20 mouse cellular contexts compared by ENCODE assay signal in genomic region chr14:100227717-100228116, GRCm38 (mm10).
"Had no signal": no experiment of that assay in that cellular context is flagged by ENCODE, and none has a peak within 500 bp of the region (broad histone marks: within the 10 kb centered on the region; RNA-seq: fewer than 3 reads in every experiment).

No protein-coding gene starts in this region.

- H3K9me3 ChIP-seq: forebrain, embryonic 15.5 days; heart, embryonic 10.5 days; heart, embryonic 12.5 days; hindbrain, embryonic 13.5 days; hindbrain, embryonic 15.5 days; kidney, embryonic 15.5 days; limb, embryonic 13.5 days; limb, embryonic 15.5 days had no signal

- H3K27me3 ChIP-seq: forebrain, embryonic 15.5 days; heart, embryonic 12.5 days; hindbrain, embryonic 13.5 days; hindbrain, embryonic 15.5 days; kidney, embryonic 15.5 days; limb, embryonic 13.5 days; limb, embryonic 15.5 days had no signal

- H3K4me3 ChIP-seq: forebrain, embryonic 15.5 days; heart, embryonic 10.5 days; heart, embryonic 12.5 days; hindbrain, embryonic 13.5 days; hindbrain, embryonic 15.5 days; kidney, embryonic 15.5 days; limb, embryonic 13.5 days; limb, embryonic 15.5 days had no signal

- DNase-seq: forebrain, postnatal 0 days; gastrocnemius, postnatal 14 days; gastrocnemius, postnatal 36 days; heart, adult 18-20 months; heart, postnatal 14 days; heart, postnatal 36 days; layer of hippocampus, adult 9-11 months; layer of hippocampus, postnatal 36 days; left cerebral cortex, postnatal 4 days had no signal

- ATAC-seq: forebrain, embryonic 15.5 days; forebrain, postnatal 0 days; hindbrain, postnatal 0 days; intestine, embryonic 16.5 days had no signal

- H3K4me1 ChIP-seq: forebrain, embryonic 15.5 days; hindbrain, embryonic 15.5 days; limb, embryonic 15.5 days had no signal

- H3K36me3 ChIP-seq: forebrain, embryonic 15.5 days; heart, embryonic 10.5 days; heart, embryonic 12.5 days; hindbrain, embryonic 13.5 days; hindbrain, embryonic 15.5 days; kidney, embryonic 15.5 days; limb, embryonic 13.5 days; limb, embryonic 15.5 days had no signal

- H3K27ac ChIP-seq: forebrain, embryonic 15.5 days; heart, embryonic 10.5 days; hindbrain, embryonic 13.5 days; hindbrain, embryonic 15.5 days; hindbrain, postnatal 0 days; kidney, embryonic 15.5 days; kidney, postnatal 0 days; limb, embryonic 13.5 days; limb, embryonic 15.5 days had no signal

- H3K9ac ChIP-seq: forebrain, embryonic 15.5 days; forebrain, postnatal 0 days; heart, embryonic 12.5 days; hindbrain, embryonic 13.5 days; hindbrain, embryonic 15.5 days; kidney, embryonic 15.5 days; limb, embryonic 13.5 days; limb, embryonic 15.5 days had no signal

- H3K4me2 ChIP-seq: forebrain, embryonic 15.5 days; heart, embryonic 12.5 days; hindbrain, embryonic 13.5 days; hindbrain, embryonic 15.5 days; kidney, embryonic 15.5 days; limb, embryonic 13.5 days; limb, embryonic 15.5 days had no signal
